Mouse (Mus musculus) erythroblast, embryonic 14.5 days (primary cell): ENCODE data around the gene Hcrt.

Experiments used
- GATA1 ChIP-seq: IDR thresholded peaks from 2 replicates; pipeline ENCODE4 v1.6.1; 2012; ENCODE audit warnings: low read length, inconsistent platforms, mixed read lengths
- TAL1 ChIP-seq: IDR thresholded peaks from 3 replicates; pipeline ENCODE4 v1.6.1; 2012; ENCODE audit warnings: low read length, inconsistent platforms, mixed read lengths

DNA sequence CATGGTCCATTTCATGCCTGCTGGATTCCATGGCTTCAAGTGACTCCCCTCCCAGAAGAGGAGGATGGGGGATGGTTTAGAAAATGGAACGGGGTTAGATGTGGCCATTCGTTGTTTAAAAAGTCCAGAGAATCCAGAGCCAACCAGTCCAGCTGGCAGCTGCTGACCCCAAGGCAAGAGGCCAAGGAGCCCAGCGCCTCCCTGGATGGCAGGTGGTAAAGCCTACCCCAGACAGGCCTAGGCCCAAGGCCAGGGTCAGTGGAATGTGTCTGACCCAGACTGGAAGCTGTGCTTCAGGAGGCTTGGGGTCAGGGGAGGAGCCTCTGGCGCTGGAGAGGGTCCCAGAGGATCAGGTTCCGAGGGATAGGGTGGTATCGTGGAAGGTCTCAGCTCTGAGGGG lies 21.4 kb downstream of the Hcrt start:
- TF ChIP-seq TAL1 (no peak), GATA1 (no peak)
